Mouse (Mus musculus) gastrocnemius, postnatal 14 days (tissue): ENCODE measurements at regions not wholly inside any gene's neighbourhood (a gene's known extent, or its start where the extent isn't known, plus 50 kb on each side); places are given as distances from the start of the nearest gene placed in this dataset.

ENCODE experiments used
- DNase-seq: peaks from one replicate; pipeline ENCODE4 v3.0.0; 2021; ENCODE audit warnings: mixed read lengths
- intact Hi-C: fragments of 180-260 bp; cut with DNase I; formaldehyde crosslinking; loops from one replicate; pipeline ENCODE4 v1.15.1; 2025; ENCODE audit warnings: low total_unique reads

- intact Hi-C loops, result no loop called here
- DNase-seq, result no peak
These were observed 172.7 kb upstream of the Arid2 start for GRCm38 (mm10) chr15:96114616-96115015.

GRCm38 (mm10) chr15:96115196-96115595, 172.1 kb upstream of the Arid2 start:
- no peak for DNase-seq
- intact Hi-C loops, result no loop called here

DNA sequence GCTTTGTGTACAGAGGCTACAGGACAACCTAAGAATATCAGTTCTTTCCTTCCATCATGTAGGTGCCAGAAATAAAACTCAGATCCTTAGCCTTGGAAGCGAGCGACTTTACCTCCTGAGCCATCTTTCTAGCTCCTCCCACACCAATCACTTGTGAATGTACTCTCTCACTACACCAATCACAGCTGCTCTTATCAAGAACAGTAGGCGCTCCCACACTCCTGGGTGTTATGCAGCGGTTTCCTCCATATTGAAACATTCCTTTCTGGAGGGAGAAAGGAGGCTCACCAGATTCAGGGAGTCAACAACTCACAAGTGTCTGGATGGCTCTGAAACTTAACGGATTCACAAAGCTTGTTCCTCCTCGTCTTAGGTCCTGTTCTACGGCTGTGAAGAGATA, 168.1 kb upstream of the Arid2 start:
- intact Hi-C loops, result no loop called here
- DNase-seq, result no peak

DNA sequence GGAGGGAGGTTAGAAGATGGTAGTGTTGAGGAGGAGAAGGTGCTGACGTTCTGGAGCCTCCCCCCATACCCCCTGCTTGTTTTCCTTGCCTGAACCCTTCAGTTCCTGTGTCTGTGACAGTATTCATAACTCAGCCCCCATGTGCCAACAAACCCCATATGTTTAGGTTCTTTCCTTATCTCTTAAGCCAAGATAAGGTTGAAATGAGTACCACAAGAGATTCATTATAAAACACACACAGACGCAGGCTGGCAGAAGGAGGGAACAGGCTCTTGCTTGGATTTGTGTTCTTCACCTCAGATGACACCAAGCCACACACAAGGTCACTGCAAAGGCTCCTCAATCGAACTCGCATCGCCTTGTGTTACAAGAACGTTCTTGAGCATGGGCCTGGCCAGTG, 162.9 kb upstream of the Arid2 start:
- intact Hi-C loops, result no loop called here
- no peak for DNase-seq

DNA sequence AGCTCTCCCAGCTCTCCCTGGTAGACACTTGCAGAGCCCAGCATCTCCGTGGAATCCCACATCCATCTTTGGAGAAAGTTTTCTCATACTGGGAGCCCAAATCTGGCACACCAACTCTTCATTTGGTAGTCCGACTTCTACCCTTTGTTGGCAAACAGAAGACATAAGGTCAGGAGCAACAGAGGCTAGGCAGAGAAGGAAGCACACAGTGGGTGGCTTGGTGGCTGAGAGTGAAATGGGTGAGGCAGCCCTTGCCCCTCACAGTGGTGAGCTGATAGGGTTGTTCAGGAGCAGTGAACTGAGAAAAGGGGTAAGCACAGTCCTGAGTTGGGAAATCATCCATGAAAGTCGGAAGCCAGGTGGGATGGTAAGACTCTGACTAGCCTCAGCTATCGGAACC, 157.6 kb upstream of the Arid2 start:
- intact Hi-C loops, result no loop called here

GRCm38 (mm10) chr15:96130531-96130930, 156.8 kb upstream of the Arid2 start:
- intact Hi-C loops, result no loop called here
- no peak for DNase-seq

More for the DNA sequence above, 157.6 kb upstream of the Arid2 start:
- DNase-seq, result no peak

GRCm38 (mm10) chr15:96131582-96132091, 155.7 kb upstream of the Arid2 start:
- intact Hi-C loops, result no loop called here
- no peak for DNase-seq

DNA sequence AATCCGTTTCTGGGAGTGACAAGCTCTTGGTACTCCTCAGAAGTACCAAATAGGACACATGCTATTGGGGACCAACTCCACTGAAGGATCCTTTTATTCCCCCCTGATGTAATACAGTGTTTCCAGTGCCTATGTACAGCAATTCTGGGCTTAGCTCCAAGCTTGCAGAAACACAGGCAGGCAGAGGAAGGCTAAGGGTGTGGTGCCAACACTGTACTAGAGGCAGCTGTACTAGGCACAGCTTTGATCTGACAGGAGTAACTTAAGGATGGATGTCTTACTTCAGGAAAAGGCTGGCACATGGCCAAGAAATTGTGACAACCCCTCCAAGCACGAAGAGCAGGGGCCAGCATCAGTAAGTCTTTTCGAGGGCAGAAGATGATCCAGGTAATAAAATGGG, 154.7 kb upstream of the Arid2 start:
- DNase-seq, result no peak
- intact Hi-C loops, result no loop called here

- DNase-seq, result peak; percentile 14
- intact Hi-C loops, result no loop called here
These were observed 152.0 kb upstream of the Arid2 start for GRCm38 (mm10) chr15:96135250-96135731.

DNA sequence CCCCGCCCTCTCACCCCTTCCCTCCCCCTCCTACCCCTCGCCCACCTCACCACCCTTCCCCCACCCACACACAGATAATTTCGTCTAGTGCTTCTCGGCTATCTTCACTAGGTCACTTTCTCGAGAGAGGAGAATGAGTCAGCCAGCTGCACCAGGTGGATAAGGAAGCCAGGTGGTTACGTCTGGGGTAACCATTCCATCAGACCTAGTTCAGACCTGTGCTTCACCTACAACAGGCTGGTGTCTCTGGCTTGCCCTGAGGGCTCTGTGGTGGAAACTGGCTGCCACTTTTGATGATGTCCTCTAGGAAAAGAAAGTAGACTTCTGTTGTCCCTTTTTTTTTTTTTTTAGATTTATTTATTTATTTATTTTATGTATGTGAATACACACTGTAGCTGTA, 151.5 kb upstream of the Arid2 start:
- intact Hi-C loops, result no loop called here
- DNase-seq, result no peak

DNA sequence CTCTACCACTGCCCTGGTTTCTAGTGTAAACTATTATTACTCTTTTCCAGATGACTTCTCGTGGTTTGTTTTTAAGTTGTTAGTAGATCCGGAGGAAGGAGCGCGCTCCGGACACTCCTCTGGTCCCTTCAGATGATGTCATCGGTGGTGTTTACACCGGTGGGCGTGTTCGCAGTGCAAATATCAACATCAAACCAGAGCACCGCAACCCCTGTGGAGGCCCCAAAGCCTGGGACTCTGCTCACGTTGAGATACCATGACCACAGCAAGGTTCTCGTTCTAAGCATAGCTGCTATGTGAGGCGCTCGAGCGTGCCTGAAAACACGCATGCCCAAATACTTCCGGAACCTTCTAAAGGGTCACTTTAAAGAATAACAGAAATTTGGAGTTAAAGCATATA, 149.8 kb upstream of the Arid2 start:
- DNase-seq, result no peak
- intact Hi-C loops, result no loop called here

- no peak for DNase-seq
- intact Hi-C loops, result no loop called here
These were observed 149.4 kb upstream of the Arid2 start for GRCm38 (mm10) chr15:96137945-96138344.

DNA sequence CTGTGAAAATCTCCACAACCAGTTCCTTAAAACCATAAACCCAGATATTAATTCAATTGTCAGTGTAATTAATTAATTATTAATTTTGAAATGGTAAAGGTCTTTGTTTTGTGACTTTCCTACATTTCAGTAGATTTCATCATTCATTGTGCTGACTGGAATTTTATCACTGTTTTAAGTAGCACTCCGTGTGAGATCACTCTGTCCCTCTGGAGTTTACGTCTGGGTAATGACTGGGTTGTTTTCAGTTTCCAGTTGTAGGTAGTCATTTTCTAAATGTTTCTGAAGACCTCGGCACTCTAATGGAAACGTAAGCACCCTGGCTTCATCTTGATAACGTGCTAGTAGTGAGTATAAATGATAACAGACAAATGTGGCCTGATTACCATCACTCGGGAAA, 133.8 kb upstream of the Arid2 start:
- no peak for DNase-seq
- intact Hi-C loops, result no loop called here

- DNase-seq, result no peak
- intact Hi-C loops, result no loop called here
These were observed 129.0 kb upstream of the Arid2 start for GRCm38 (mm10) chr15:96158321-96158720.

DNA sequence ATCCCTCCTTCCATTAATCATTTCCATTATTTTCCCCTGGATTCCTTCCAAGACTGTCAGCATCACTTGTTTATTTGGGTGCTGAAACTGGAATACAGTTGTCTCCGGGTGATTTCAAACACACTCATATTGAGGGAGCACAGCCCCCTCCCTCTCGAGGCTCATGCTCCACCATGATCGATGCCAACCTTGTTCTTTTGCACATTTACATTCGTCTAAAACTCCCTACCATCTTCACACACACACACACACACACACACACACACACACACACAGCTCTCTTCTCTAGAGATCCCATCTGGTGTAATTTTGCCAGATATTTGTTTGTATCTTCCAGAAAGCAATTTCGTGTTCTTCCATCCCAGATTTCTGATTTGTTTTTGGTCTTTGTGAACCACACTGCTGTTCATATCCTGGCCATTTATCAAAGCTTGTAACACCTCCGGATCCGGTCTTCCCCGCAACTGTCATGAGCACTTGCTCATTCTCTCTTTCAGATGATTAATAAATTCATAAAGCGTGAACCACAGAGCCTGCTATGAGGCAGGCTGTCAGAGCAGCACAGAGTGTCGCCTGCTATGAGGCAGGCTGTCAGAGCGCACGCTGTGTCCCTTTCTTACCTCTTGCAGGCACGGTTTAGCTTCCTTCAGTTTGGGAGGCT, 122.4 kb upstream of the Arid2 start:
- intact Hi-C loops, result no loop called here
- no peak for DNase-seq

- intact Hi-C loops, result no loop called here
- DNase-seq, result no peak
These were observed 120.1 kb upstream of the Arid2 start for GRCm38 (mm10) chr15:96167256-96167655.

- no peak for DNase-seq
- intact Hi-C loops, result no loop called here
These were observed 117.4 kb upstream of the Arid2 start for GRCm38 (mm10) chr15:96169726-96170467.

DNA sequence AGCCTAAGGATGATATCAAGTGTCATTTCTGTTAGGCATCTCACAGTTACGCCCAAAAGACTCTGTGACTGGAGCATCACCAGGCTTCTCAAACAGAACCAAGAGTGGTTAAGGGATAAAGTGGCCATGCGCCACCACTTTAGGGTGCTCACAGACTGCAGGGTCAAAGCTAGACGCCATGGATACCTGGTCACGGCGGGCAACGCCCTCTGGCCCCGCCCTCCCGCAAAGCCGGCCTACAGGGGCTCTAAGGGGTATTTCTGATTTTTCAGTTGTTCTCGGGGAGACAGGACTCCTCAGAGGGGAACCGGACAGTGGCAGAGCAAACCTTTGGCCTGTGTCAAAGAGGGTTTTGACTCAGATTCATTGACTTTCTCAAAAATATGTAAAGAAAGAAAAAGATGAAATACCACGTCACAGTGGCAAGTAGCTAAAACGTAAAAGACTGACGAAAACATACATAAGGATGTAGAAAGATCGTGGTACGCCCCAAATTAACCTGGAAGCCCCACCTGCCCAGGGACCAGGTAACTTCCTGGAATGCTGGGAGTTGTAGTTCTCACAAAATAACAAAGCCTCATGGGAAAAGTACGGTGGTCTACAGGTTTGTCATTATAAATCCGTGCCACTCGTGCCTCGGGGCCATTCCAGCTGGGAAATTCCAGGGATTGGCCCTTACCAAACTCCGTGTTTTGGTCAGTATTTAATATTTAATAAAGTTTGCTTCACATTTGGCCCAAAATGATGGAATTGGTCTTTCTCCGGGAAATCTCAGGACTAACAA, 116.1 kb upstream of the Arid2 start:
- intact Hi-C loops, result no loop called here
- no peak for DNase-seq

DNA sequence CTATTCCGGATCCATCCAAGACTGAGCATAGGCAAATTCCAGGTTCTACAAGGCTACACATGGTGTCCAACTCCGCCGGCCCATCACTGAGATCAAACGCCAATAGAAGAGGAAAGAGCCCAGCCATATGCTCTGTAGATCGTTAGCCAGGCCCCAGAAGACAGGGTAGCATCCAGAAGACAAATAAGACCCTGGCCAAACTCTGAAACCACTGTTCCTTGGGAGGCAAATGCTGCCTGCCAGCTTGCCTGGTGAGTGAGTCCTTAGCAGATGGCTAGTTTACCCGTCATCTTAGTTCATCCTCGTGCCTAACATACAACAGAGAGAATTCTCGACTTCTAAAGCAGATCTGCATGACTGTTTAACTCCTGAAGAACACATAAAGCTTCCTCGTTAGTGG, 109.4 kb upstream of the Arid2 start:
- no peak for DNase-seq
- intact Hi-C loops, result no loop called here

GRCm38 (mm10) chr15:96178374-96179109, 108.8 kb upstream of the Arid2 start:
- intact Hi-C loops, result no loop called here
- no peak for DNase-seq
